Mouse (Mus musculus) liver, embryonic 14.5 days (tissue): ENCODE data around the gene Sec24a. TPM values are rescaled to one million over a fixed set of nuclear protein-coding genes. Genes with fewer than 3 reads are reported as not detected.
A peak's percentile ranks its signal among the peaks of the same experiment; 100 is the strongest.

Experiments used
- ATAC-seq: fragments of 200-750 bp; cut with Nextera tagmentation; 2 replicates; pipeline ENCODE4 v1.8.0; 2017; ENCODE audit warnings: moderate number of reproducible peaks, mild to moderate bottlenecking, moderate library complexity; ENCODE audit not compliant: insufficient read depth
- DNase-seq, 3 experiments: peaks; one replicate each; pipeline ENCODE4 v3.0.0-alpha.2; 2012 to 2013; ENCODE audit warnings: low read depth in 3 of 3, low spot score in 3 of 3
- H3K27ac ChIP-seq: fragments of 300-500 bp; sonication (generic); 2 replicates; pipeline ENCODE4 v1.5.1; 2014; ENCODE audit warnings: moderate library complexity, mild to moderate bottlenecking, control low read depth, inconsistent platforms
- H3K27me3 ChIP-seq: fragments of 300-500 bp; sonication (generic); 2 replicates; pipeline ENCODE4 v1.6.1; 2014; ENCODE audit warnings: mild to moderate bottlenecking, low read length, moderate library complexity; ENCODE audit not compliant: control insufficient read depth, insufficient read depth
- H3K36me3 ChIP-seq: fragments of 300-500 bp; sonication (generic); replicated peaks from 2 replicates; pipeline ENCODE4 v1.6.1; 2014; ENCODE audit warnings: low read depth; ENCODE audit not compliant: control insufficient read depth, insufficient read depth
- H3K4me1 ChIP-seq, 2 experiments: fragments of 200-500 bp in 1 of 2; fragments of 300-500 bp in 1 of 2; sonication (generic) in 1 of 2; replicated peaks; 2 replicates each; pipeline ENCODE4 v1.6.1; 2012 to 2014; ENCODE audit warnings: antibody characterized with exemption in 1 of 2, inconsistent platforms in 1 of 2, low read length in 1 of 2; ENCODE audit not compliant: control insufficient read depth in 2 of 2, insufficient read depth in 2 of 2
- H3K4me2 ChIP-seq: fragments of 300-500 bp; sonication (generic); 2 replicates; pipeline ENCODE4 v1.6.1; 2014; ENCODE audit warnings: low read depth, mild to moderate bottlenecking, control low read depth, moderate library complexity
- H3K4me3 ChIP-seq, 2 experiments: fragments of 200-500 bp in 1 of 2; fragments of 300-500 bp in 1 of 2; sonication (generic) in 1 of 2; 2 replicates each; pipeline ENCODE4 v1.5.1; 2012 to 2014; ENCODE audit warnings: low read depth in 2 of 2, low read length in 2 of 2, mild to moderate bottlenecking in 2 of 2, control low read depth in 1 of 2, inconsistent platforms in 1 of 2, moderate library complexity in 1 of 2; ENCODE audit not compliant: insufficient read depth in 1 of 2
- H3K9ac ChIP-seq: fragments of 300-500 bp; sonication (generic); replicated peaks from 2 replicates; pipeline ENCODE4 v1.6.1; 2014; ENCODE audit warnings: mild to moderate bottlenecking, control low read depth, moderate library complexity
- H3K9me3 ChIP-seq: fragments of 300-500 bp; sonication (generic); 2 replicates; pipeline ENCODE4 v1.6.1; 2016; ENCODE audit warnings: low read length, mixed read lengths; ENCODE audit not compliant: control insufficient read depth
- CTCF ChIP-seq: IDR thresholded peaks from 2 replicates; pipeline ENCODE4 v1.5.1; 2016; ENCODE audit warnings: antibody characterized with exemption, low read depth, control low read depth
- EP300 ChIP-seq: IDR thresholded peaks from 2 replicates; pipeline ENCODE4 v1.6.1; 2016; ENCODE audit warnings: antibody characterized with exemption, low read depth
- WGBS: fragments of 180-500 bp; shearing (Covaris S2); extraction: QIAGEN DNeasy Blood & Tissue Kit; methylation state at CpG from one replicate; pipeline ENCODE4 v1.1.7; 2014; ENCODE audit not compliant: insufficient replicate concordance; 5-methylcytosine and 5-hydroxymethylcytosine counted together
- polyA plus RNA-seq, 2 experiments: library from polyadenylated mRNA; depleted of rRNA in 1 of 2; stranded (reverse) in 1 of 2; unstranded in 1 of 2; fragments of >200 nt; fragmentation: Nextera tagmentation in 1 of 2; extraction: Ambion mirVana in 1 of 2; gene quantifications; 2 replicates each; pipeline versions ENCODE4 v1.2.1 to v1.2.3; 2012 to 2014

The Sec24a gene
- polyA plus RNA-seq, 2 experiments = 3.7 to 6.2 TPM

GRCm38 (mm10) chr11:51681324-51681975 lies 82.0 kb downstream of the Sec24a start:
- H3K27me3 ChIP-seq = no peaks in the 10 kb centered on the region
- H3K9ac ChIP-seq = no peak overlapping the region; the same call in 1 of the 2 replicates
- H3K4me1 ChIP-seq = peaks cover 0 to 5% of the 10 kb centered on the region in 2 experiments; a peak in 1 of 4 replicates
- WGBS = 29% methylated on average over 13 of the region's 13 CpGs
- peak overlapping the region; percentile 16 to 42 for H3K4me3 ChIP-seq
- no peaks in the 10 kb centered on the region for H3K9me3 ChIP-seq
- peak overlapping the region; percentile 42 for H3K4me2 ChIP-seq
- TF ChIP-seq CTCF = peak; percentile 93
- no peak for TF ChIP-seq EP300
- H3K27ac ChIP-seq = no peak overlapping the region
- H3K36me3 ChIP-seq = no peaks in the 10 kb centered on the region
- peak; percentile 65 for ATAC-seq
- peak; percentile 71 to 75 (median 72) for DNase-seq

- TF ChIP-seq CTCF = no peak
- TF ChIP-seq EP300 = no peak
- no peak overlapping the region for H3K27ac ChIP-seq
- no peak for DNase-seq
- H3K9ac ChIP-seq = no peak overlapping the region
- WGBS = 62% methylated on average over 3 of the region's 3 CpGs
- H3K4me3 ChIP-seq = no peak overlapping the region
- no peak overlapping the region for H3K4me2 ChIP-seq
- H3K4me1 ChIP-seq = peaks cover 0 to 5% of the 10 kb centered on the region in 2 experiments; a peak in 1 of 4 replicates
- H3K9me3 ChIP-seq = no peaks in the 10 kb centered on the region
- H3K27me3 ChIP-seq = no peaks in the 10 kb centered on the region
- ATAC-seq = no peak
- no peaks in the 10 kb centered on the region for H3K36me3 ChIP-seq
These were observed 84.0 kb downstream of the Sec24a start for GRCm38 (mm10) chr11:51679466-51679865.

DNA sequence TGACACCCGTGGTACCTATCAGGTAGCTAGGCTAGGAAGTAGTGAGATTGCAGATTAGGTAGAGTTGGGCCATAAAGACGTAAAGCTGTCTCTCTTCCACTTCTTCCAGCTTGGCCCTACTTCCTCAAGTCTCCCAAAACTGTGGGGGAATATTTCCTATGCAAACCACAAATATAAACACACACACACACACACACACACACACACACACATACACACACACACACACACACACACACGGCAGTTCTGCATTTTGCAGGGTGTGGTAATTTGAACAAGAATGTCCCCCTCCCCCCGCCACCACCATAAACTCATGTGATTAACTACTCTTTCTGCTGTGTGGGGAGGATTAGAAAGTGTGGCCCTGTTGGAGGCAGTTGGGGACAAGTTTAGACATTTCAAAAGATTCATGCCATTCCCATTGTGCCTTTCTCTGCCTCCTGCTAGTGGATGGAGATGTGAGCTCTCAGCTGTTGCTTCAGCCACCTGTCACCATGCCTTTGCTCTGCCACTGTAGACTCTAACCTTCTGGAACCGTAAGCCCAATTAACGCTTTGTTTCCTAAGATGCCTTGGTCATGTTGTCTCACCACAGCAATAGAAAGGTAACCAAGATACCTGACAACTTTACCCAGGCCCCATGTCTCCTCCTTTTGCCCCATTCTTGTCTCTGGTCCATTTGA lies 85.6 kb downstream of the Sec24a start:
- WGBS = 33% methylated on average over 6 of the region's 6 CpGs

GRCm38 (mm10) chr11:51675386-51675785 lies 88.0 kb downstream of the Sec24a start:
- H3K27me3 ChIP-seq = no peaks in the 10 kb centered on the region
- H3K4me3 ChIP-seq = no peak overlapping the region
- 65% methylated on average over 5 of the region's 5 CpGs for WGBS
- no peaks in the 10 kb centered on the region for H3K9me3 ChIP-seq
- no peaks in the 10 kb centered on the region for H3K36me3 ChIP-seq
- DNase-seq (no peak), ATAC-seq (no peak)
- H3K27ac ChIP-seq = no peak overlapping the region
- TF ChIP-seq CTCF = no peak
- TF ChIP-seq EP300 = no peak
- H3K4me2 ChIP-seq = no peak overlapping the region
- no peak overlapping the region for H3K9ac ChIP-seq
- H3K4me1 ChIP-seq = no peaks in the 10 kb centered on the region

More for the DNA sequence above, 85.6 kb downstream of the Sec24a start:
- H3K27me3 ChIP-seq = no peaks in the 10 kb centered on the region
- H3K4me3 ChIP-seq = no peak overlapping the region
- no peak for ATAC-seq
- H3K27ac ChIP-seq = no peak overlapping the region
- H3K9me3 ChIP-seq = no peaks in the 10 kb centered on the region
- DNase-seq = no peak
- no peak overlapping the region for H3K4me2 ChIP-seq
- H3K36me3 ChIP-seq = no peaks in the 10 kb centered on the region
- H3K4me1 ChIP-seq = peaks cover 0 to 5% of the 10 kb centered on the region in 2 experiments; a peak in 1 of 4 replicates
- TF ChIP-seq CTCF (no peak), EP300 (no peak)
- no peak overlapping the region for H3K9ac ChIP-seq

- H3K36me3 ChIP-seq = no peaks in the 10 kb centered on the region
- no peaks in the 10 kb centered on the region for H3K4me1 ChIP-seq
- H3K4me2 ChIP-seq = no peak overlapping the region
- TF ChIP-seq CTCF (no peak), EP300 (no peak)
- ATAC-seq (no peak), DNase-seq (no peak)
- H3K9ac ChIP-seq = no peak overlapping the region
- H3K27ac ChIP-seq = no peak overlapping the region
- no peaks in the 10 kb centered on the region for H3K27me3 ChIP-seq
- no peak overlapping the region for H3K4me3 ChIP-seq
- WGBS = 77% methylated on average over 9 of the region's 9 CpGs
- no peaks in the 10 kb centered on the region for H3K9me3 ChIP-seq
These were observed 90.1 kb downstream of the Sec24a start for GRCm38 (mm10) chr11:51673291-51673690.
